Mouse (Mus musculus) forebrain, postnatal 0 days (tissue): Measurements from ENCODE around the gene Scaf1. TPM values are rescaled to one million over a fixed set of nuclear protein-coding genes. Genes with fewer than 3 reads are reported as not detected.
A peak's percentile ranks its signal among the peaks of the same experiment; 100 is the strongest.

Experiments
- ATAC-seq: fragments of 200-750 bp; cut with Nextera tagmentation; 2 replicates; pipeline ENCODE4 v1.8.0; 2017; ENCODE audit warnings: mild to moderate bottlenecking, moderate library complexity
- DNase-seq: peaks from one replicate; pipeline ENCODE4 v3.0.0-alpha.2; 2015
- H3K27ac ChIP-seq: fragments of 300-500 bp; sonication (generic); 2 replicates; pipeline ENCODE4 v1.5.1; 2014; ENCODE audit warnings: low read depth, mild to moderate bottlenecking, antibody characterized with exemption, low read length, moderate library complexity, mixed read lengths
- H3K27me3 ChIP-seq: fragments of 300-500 bp; sonication (generic); 2 replicates; pipeline ENCODE4 v1.6.1; 2014; ENCODE audit warnings: mild to moderate bottlenecking, low read length, mixed read lengths; ENCODE audit not compliant: insufficient read depth
- H3K36me3 ChIP-seq: fragments of 300-500 bp; sonication (generic); 2 replicates; pipeline ENCODE4 v1.6.1; 2014; ENCODE audit warnings: mild to moderate bottlenecking, moderate library complexity; ENCODE audit not compliant: insufficient read depth
- H3K4me1 ChIP-seq: fragments of 300-500 bp; sonication (generic); 2 replicates; pipeline ENCODE4 v1.6.1; 2014; ENCODE audit warnings: antibody characterized with exemption; ENCODE audit not compliant: insufficient read depth
- H3K4me2 ChIP-seq: fragments of 300-500 bp; sonication (generic); 2 replicates; pipeline ENCODE4 v1.6.1; 2014; ENCODE audit warnings: low read depth, mild to moderate bottlenecking, moderate library complexity
- H3K4me3 ChIP-seq: fragments of 300-500 bp; sonication (generic); 2 replicates; pipeline ENCODE4 v1.5.1; 2014; ENCODE audit warnings: low read depth, low read length, mixed read lengths
- H3K9ac ChIP-seq: fragments of 300-500 bp; sonication (generic); 2 replicates; pipeline ENCODE4 v1.6.1; 2014; ENCODE audit warnings: mild to moderate bottlenecking
- H3K9me3 ChIP-seq: fragments of 300-500 bp; sonication (generic); 2 replicates; pipeline ENCODE4 v1.6.1; 2016; ENCODE audit warnings: low read length
- CTCF ChIP-seq: sonication (generic); IDR thresholded peaks from 2 replicates; pipeline ENCODE4 v1.5.1; 2016; ENCODE audit warnings: antibody characterized with exemption, control low read depth, low read depth
- WGBS: fragments of 180-500 bp; shearing (Covaris S2); extraction: QIAGEN DNeasy Blood & Tissue Kit; methylation state at CpG from one replicate; pipeline ENCODE4 v1.1.7; 2014; 5-methylcytosine and 5-hydroxymethylcytosine counted together
- polyA plus RNA-seq: library from polyadenylated mRNA; unstranded; fragments of >200 nt; fragmentation: Nextera tagmentation; extraction: Ambion mirVana; gene quantifications from 2 replicates; pipeline ENCODE4 v1.2.1, GENCODE M21; 2015
- total RNA-seq: library from RNA; depleted of rRNA; stranded (reverse); fragments of >200 nt; gene quantifications from 2 replicates; pipeline ENCODE4 v1.2.3, GENCODE M21; 2014

Scaf1 gene
- total and polyA plus RNA-seq, 2 experiments from 2014 or later = 50.0 to 72.5 TPM

DNA sequence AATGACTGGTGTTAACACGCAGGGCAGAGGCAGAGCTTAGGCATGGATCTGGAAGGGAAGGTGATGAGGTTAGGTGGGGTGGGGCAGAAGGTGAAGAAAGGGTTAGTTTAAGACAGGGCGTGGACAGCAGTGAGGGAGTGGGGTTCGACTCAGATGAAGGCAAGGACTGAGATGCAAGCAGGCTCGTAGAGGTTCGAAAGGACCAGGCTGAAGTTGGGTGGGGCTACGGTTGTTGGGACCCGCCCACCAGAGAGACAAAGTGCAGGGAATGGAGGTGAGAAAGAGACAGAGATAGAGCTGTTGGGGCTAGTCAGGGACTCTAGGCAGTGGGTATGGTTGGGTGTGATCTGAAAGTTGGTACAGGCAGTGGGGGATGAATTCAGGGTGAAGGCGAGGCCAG is 53.8 kb downstream of the Scaf1 start:
- 88% methylated on average over 8 of the region's 8 CpGs for WGBS
- DNase-seq = no peak

DNA sequence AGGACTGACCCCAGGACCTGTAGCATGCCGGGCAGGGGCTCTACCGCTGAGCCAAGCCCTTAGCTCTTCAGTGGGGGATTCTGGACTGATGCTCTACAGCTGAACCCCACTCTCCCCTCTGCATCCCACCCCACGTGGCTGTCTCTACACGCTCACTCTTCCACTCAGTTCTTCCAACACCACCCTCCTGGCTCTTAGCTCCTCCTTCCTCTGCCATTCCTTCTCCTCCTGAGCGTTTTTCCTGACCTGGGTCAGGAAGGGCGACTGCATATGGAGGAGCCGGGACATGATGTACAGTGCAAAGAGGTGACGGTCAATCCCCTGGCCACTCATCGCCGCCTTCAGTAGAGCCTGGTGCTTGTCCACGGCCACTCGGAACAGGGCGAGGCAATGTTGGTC is 55.7 kb downstream of the Scaf1 start:
- H3K4me2 ChIP-seq = no peak overlapping the region
- H3K9ac ChIP-seq = no peak overlapping the region
- H3K9me3 ChIP-seq = no peaks in the 10 kb centered on the region
- H3K4me1 ChIP-seq = no peaks in the 10 kb centered on the region
- peaks cover 57% of the 10 kb centered on the region for H3K36me3 ChIP-seq
- no peak overlapping the region for H3K27ac ChIP-seq
- whole genome bisulfite sequencing = 95% methylated on average over 13 of the region's 13 CpGs
- H3K27me3 ChIP-seq = no peaks in the 10 kb centered on the region
- DNase-seq = no peak
- no peak for ATAC-seq
- no peak overlapping the region for H3K4me3 ChIP-seq
- TF ChIP-seq CTCF = no peak

More for the DNA sequence above, 53.8 kb downstream of the Scaf1 start:
- Histone ChIP-seq H3K27me3 (no peaks in the 10 kb centered on the region), H3K27ac (no peak overlapping the region), H3K4me2 (no peak overlapping the region), H3K4me3 (no peak overlapping the region), H3K36me3 (peaks cover 71% of the 10 kb centered on the region), H3K9ac (no peak overlapping the region), H3K4me1 (no peaks in the 10 kb centered on the region), H3K9me3 (no peaks in the 10 kb centered on the region)
- no peak for ATAC-seq
- no peak for TF ChIP-seq CTCF

DNA sequence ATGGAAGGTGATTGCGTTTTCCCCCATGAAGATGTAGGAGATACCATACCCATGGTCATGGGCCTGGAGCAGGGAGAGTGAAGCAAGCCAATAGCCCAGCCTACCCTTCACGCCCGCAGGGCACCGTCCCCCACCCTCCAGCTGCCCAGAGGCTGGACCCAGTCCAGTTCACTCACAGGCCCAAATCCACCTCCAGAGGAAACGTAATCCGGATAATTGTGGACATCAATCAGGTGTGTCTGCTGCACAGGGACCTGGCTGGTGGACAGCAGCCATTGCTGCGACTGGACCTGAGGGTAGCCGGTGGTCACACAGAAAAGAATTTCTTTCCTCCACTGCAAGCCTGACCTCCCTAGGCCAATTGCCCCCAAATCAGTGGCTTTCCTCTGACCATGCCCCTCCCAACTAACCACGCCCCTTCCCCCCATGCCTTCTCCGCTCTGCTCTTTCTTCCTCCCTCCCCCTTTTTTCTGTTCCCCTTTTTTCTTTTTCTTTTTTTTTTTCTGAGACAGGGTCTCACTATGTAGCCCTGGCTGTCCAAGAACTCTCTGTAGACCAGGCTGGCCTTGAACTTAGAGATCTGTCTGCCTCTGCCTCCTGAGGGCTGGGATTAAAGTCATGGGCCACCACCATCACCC is 56.2 kb downstream of the Scaf1 start:
- no peak overlapping the region for H3K4me3 ChIP-seq
- no peak overlapping the region for H3K9ac ChIP-seq
- H3K27ac ChIP-seq = no peak overlapping the region
- no peak overlapping the region for H3K4me2 ChIP-seq
- no peak for DNase-seq
- ATAC-seq = no peak
- peaks cover 52% of the 10 kb centered on the region for H3K36me3 ChIP-seq
- WGBS = 94% methylated on average over 10 of the region's 10 CpGs
- TF ChIP-seq CTCF = no peak
- no peaks in the 10 kb centered on the region for H3K27me3 ChIP-seq
- H3K4me1 ChIP-seq = no peaks in the 10 kb centered on the region
- no peaks in the 10 kb centered on the region for H3K9me3 ChIP-seq

DNA sequence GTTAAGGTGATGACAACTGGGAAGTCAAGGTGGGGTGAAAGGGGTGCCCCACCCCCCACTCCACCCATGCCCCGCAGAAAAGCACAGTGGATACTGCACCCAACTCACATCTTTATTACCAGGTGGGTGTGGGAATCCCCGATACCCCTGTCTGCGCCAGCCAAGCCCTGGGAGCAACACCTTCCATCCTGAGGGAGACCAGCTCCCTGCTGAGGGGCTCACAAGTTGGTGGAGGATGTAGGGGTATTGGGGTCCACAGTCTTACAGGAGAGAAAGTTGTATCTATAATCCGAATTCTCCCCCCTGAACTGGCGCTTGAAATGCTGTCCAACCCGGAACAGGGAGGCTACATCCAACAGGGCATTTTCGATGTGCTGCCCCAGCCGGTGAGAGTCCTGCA is 56.9 kb downstream of the Scaf1 start:
- no peak for ATAC-seq
- 92% methylated on average over 8 of the region's 8 CpGs for WGBS

DNA sequence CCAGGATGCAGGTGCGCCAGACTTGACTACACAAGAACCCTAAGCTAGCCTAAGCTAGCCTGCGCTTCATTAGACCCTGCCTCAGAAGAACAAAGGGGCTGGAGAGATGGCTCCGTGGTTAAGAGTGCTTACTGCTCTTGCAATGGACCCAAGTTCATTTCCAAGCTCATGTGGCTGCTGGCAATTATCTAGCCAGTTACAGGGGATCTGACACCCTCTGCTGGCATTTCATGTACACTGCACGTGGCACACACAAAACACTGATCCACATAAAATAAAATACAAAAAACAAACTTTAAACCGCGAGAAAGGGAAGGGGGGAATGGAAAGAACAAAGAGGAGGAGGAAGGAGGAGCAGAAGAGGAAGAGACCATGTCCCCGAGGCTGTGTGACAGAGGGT is 58.0 kb downstream of the Scaf1 start:
- Histone ChIP-seq H3K4me3 (no peak overlapping the region), H3K36me3 (peaks cover 40% of the 10 kb centered on the region), H3K27me3 (no peaks in the 10 kb centered on the region), H3K27ac (no peak overlapping the region), H3K4me2 (no peak overlapping the region), H3K9ac (no peak overlapping the region), H3K9me3 (no peaks in the 10 kb centered on the region), H3K4me1 (no peaks in the 10 kb centered on the region)
- DNase-seq (peak; percentile 63), ATAC-seq (peak; percentile 40; the same call in 1 of the 2 replicates)
- WGBS = 52% methylated on average over 7 of the region's 7 CpGs
- peak; percentile 75 for TF ChIP-seq CTCF

More for the DNA sequence above, 56.9 kb downstream of the Scaf1 start:
- peaks cover 49% of the 10 kb centered on the region for H3K36me3 ChIP-seq
- no peak overlapping the region for H3K4me3 ChIP-seq
- no peaks in the 10 kb centered on the region for H3K4me1 ChIP-seq
- no peak overlapping the region for H3K4me2 ChIP-seq
- H3K9me3 ChIP-seq = no peaks in the 10 kb centered on the region
- DNase-seq = no peak
- no peaks in the 10 kb centered on the region for H3K27me3 ChIP-seq
- no peak overlapping the region for H3K27ac ChIP-seq
- H3K9ac ChIP-seq = no peak overlapping the region
- TF ChIP-seq CTCF = no peak

DNA sequence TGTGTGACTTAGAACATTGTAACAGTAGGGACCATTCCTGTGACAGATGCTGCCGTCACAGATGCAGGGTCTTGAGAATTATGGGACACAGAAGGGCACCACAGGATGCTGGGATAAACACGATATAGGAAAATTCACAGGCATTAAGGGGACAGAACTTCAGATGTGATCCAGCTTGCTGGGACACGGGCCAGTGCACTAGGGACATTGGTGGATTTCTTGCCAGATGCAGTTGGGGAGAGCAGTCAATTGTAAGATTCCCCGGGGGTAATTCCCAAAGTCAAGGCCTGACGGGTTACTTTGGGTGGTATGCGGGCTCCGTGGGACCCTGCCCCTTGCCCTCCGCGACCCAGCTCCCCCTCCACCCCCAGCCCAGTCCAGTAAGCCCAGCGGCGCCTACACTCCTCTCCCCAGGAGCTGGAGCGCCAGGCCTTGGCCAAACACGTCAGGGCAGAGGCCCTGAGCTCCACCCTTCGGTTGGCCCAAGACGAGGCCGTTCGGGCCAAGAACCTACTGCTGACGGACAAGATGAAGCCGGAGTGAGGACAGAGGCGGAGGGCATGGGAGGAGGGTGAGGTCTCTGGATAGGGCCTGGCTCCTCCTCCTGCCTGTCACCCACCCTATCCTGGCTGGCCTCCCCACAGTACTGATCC is 58.9 kb downstream of the Scaf1 start:
- H3K27ac ChIP-seq = no peak overlapping the region
- no peak for ATAC-seq
- H3K4me1 ChIP-seq = 0 out of 2 replicates have a peak, but pooled peaks cover under 1% of the 10 kb centered on the region
- WGBS = 75% methylated on average over 20 of the region's 20 CpGs
- no peaks in the 10 kb centered on the region for H3K27me3 ChIP-seq
- TF ChIP-seq CTCF = no peak
- peaks cover 32% of the 10 kb centered on the region for H3K36me3 ChIP-seq
- H3K4me3 ChIP-seq = no peak overlapping the region
- DNase-seq = no peak
- no peak overlapping the region for H3K4me2 ChIP-seq
- no peaks in the 10 kb centered on the region for H3K9me3 ChIP-seq
- no peak overlapping the region for H3K9ac ChIP-seq

DNA sequence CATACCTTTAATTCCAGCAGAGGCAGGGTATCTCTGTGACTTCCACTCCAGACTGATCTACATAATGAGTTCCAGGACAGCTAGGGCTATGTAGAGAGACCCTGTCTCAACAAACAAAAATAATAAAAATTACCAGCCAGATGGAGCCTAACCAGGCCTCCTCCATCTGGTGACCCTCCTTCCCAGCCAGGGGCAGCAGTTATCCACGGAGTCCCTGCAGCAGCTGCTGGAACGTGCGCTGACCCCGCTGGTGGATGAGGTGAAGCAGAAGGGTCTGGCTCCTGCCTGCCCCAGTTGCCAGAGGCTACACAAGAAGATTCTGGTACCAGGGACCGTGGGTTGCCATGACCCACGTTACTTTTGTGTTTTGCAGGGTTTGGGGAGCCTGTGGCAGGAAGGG is 59.9 kb downstream of the Scaf1 start:
- ATAC-seq = no peak
- WGBS = 67% methylated on average over 6 of the region's 6 CpGs
- H3K36me3 ChIP-seq = peaks cover 22% of the 10 kb centered on the region
- no peak for TF ChIP-seq CTCF
- no peak overlapping the region for H3K4me3 ChIP-seq
- H3K9me3 ChIP-seq = no peaks in the 10 kb centered on the region
- 0 out of 2 replicates have a peak, but pooled peaks cover 2% of the 10 kb centered on the region for H3K4me1 ChIP-seq
- H3K27me3 ChIP-seq = peaks cover 7% of the 10 kb centered on the region; the same call in 1 of the 2 replicates
- H3K4me2 ChIP-seq = no peak overlapping the region
- H3K27ac ChIP-seq = no peak overlapping the region
- H3K9ac ChIP-seq = no peak overlapping the region
- no peak for DNase-seq
